Mouse (Mus musculus): ENCODE measurements around the gene Slc28a3.

DNA sequence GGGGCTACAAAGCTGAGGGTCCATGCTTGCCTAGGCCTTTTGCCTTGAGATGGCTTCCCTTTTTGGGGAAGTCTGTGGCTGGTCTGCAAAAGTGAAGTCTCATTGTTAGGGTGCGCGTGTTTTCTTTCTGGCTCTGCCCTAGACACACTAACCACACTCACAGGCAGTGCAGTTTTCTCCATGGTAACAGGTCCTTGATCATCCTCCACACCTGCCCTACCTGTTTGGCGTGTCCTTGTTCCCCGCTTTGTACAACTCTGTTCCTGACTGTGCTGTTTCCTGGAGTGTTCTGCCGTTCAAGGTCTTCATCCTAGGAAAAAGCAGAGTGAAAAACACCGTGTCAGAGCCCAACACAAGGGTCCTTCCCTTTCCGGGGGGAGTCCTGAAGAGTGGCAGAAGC is 22.7 kb downstream of the Slc28a3 start:
- TF ChIP-seq CTCF (IDR thresholded peaks at IDR 0.05; ENCODE audit: low read depth) (no peak), EP300 (IDR thresholded peaks at IDR 0.05; ENCODE audit: low read depth) (no peak)
